ENCODE assay signal across 8 mouse cellular contexts in the genomic region with DNA sequence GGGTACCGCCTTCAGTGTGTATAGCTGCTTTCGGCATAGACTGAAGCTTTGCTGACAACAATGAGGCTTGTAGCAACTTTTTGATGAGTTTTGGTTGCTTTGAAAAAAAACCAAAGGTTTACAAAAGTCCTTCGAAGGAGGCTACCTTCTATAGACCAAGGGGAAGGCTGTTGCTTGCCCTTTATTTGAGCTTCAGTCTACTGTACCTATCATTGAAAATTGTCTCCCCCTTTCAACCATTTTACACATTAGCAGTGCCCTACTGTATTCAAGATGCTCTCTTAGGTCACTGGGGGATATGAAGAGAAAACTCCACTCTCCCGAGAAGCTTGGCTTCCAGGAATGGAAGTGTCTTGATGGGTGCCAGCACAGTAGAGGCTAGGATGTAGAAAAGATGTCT.
DNase-seq lines count a peak whose midpoint lies in the region; ATAC-seq and TF ChIP-seq lines count a peak whose summit lies in the region.

No protein-coding gene starts in this region.

- peaks cover 24% of the 10 kb centered on the region for H3K27me3 ChIP-seq in forebrain, embryonic 14.5 days (replicated peaks; ENCODE audit: control insufficient read depth, insufficient read depth, low read length)
- no peaks in the 10 kb centered on the region for H3K27me3 ChIP-seq in liver, embryonic 14.5 days (ENCODE audit: control insufficient read depth, insufficient read depth, low read length)

- DNase-seq in heart, adult 11 months = peak; percentile 75
- no peak for DNase-seq in heart, adult 18-20 months
- DNase-seq in 416B (ENCODE audit: low read depth) = peak; percentile 22
- no peak for DNase-seq in forebrain, embryonic 14.5 days (ENCODE audit: low spot score)
- DNase-seq in liver, embryonic 14.5 days (ENCODE audit: low read depth in 3 of 3, low spot score in 3 of 3) = no peak
- DNase-seq in right cerebral cortex, postnatal 10 days (ENCODE audit: low spot score in 2 of 2) = no peak
- no peak for DNase-seq in embryo, embryonic 11 days
- no peak for DNase-seq in spleen, adult 12 weeks (ENCODE audit: low spot score)

- peaks cover 9% of the 10 kb centered on the region; the same call in 1 of the 2 replicates for H3K9me3 ChIP-seq in forebrain, embryonic 14.5 days (replicated peaks; ENCODE audit: control insufficient read depth, low read length)
- H3K9me3 ChIP-seq in liver, embryonic 14.5 days (ENCODE audit: control insufficient read depth, low read length) = no peaks in the 10 kb centered on the region

- TF ChIP-seq EP300 in liver, embryonic 14.5 days (IDR thresholded peaks at IDR 0.05; ENCODE audit: low read depth) = no peak

- H3K4me3 ChIP-seq in forebrain, embryonic 14.5 days (ENCODE audit: low read depth, low read length) = peak overlapping the region; percentile 89
- peak overlapping the region; percentile 93 to 99 for H3K4me3 ChIP-seq in liver, embryonic 14.5 days (ENCODE audit: insufficient read depth in 1 of 2, low read depth in 2 of 2, low read length in 2 of 2)

- peak overlapping the region; percentile 95 for H3K4me2 ChIP-seq in forebrain, embryonic 14.5 days (ENCODE audit: low read length)
- peak overlapping the region; percentile 80 for H3K4me2 ChIP-seq in liver, embryonic 14.5 days (ENCODE audit: low read depth)

- ATAC-seq in forebrain, embryonic 14.5 days = no peak
- no peak for ATAC-seq in liver, embryonic 14.5 days (ENCODE audit: insufficient read depth)

- H3K4me1 ChIP-seq in forebrain, embryonic 14.5 days (ENCODE audit: control insufficient read depth, insufficient read depth, low read length) = peaks cover 10% of the 10 kb centered on the region
- peaks cover 15 to 30% of the 10 kb centered on the region in 2 experiments for H3K4me1 ChIP-seq in liver, embryonic 14.5 days (replicated peaks; ENCODE audit: control insufficient read depth in 2 of 2, insufficient read depth in 2 of 2, low read length in 1 of 2)

- H3K36me3 ChIP-seq in forebrain, embryonic 14.5 days (ENCODE audit: control insufficient read depth, insufficient read depth, low read length) = no peaks in the 10 kb centered on the region
- H3K36me3 ChIP-seq in liver, embryonic 14.5 days (replicated peaks; ENCODE audit: control insufficient read depth, insufficient read depth, low read depth) = no peaks in the 10 kb centered on the region

- no peak overlapping the region for H3K27ac ChIP-seq in forebrain, embryonic 14.5 days (ENCODE audit: low read depth, low read length)
- H3K27ac ChIP-seq in liver, embryonic 14.5 days = peak overlapping the region; percentile 81

- H3K9ac ChIP-seq in forebrain, embryonic 14.5 days (ENCODE audit: low read length) = peak overlapping the region; percentile 87
- H3K9ac ChIP-seq in liver, embryonic 14.5 days (replicated peaks) = peak overlapping the region; percentile 98

- 25% methylated on average over 4 of the region's 4 CpGs for WGBS in forebrain, embryonic 14.5 days
- WGBS in liver, embryonic 14.5 days (ENCODE audit: insufficient replicate concordance) = 28% methylated on average over 4 of the region's 4 CpGs

- TF ChIP-seq CTCF in liver, embryonic 14.5 days (IDR thresholded peaks at IDR 0.05; ENCODE audit: low read depth) = no peak

Comparison
In these comparisons a context has a peak if more than half of its experiments do, and no peak if none do; other contexts are left out.
1. DNase-seq: peak in heart, adult 11 months (single experiment) and 416B (single experiment); none in heart, adult 18-20 months (0 of 2), forebrain, embryonic 14.5 days (single experiment), liver, embryonic 14.5 days (0 of 3), right cerebral cortex, postnatal 10 days (0 of 2), embryo, embryonic 11 days (single experiment) and spleen, adult 12 weeks (single experiment).